Mouse (Mus musculus): Measurements from ENCODE around the gene Pou1f1.

Pou1f1 gene

GRCm38 (mm10) chr16:65520211-65520610 is at the start of gene Pou1f1:
Gene Pou1f1 (plus strand): TSS chr16:65520511.
- DNase-seq (ENCODE audit: low spot score in 2 of 2) = no peak

DNA sequence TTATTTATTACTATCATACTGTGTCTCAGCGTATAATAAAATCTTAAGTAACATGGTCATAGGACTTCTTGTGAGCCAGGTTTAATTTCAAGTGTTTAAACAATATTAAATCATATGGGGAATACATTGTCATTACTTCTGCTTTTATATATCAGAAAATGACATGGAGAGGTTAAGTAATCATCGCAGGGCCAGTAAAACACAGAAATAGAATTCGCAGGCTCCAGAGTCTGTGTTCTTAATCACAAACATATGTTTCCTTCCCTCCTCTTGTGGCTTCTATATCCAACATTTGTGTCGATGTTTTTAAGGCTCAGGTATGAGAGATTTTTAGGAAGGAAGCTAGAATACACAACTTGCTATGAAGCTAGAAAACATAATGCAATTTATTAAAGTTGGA is 49.7 kb upstream of the Pou1f1 start:
- no peak for DNase-seq (ENCODE audit: low spot score in 2 of 2)

DNA sequence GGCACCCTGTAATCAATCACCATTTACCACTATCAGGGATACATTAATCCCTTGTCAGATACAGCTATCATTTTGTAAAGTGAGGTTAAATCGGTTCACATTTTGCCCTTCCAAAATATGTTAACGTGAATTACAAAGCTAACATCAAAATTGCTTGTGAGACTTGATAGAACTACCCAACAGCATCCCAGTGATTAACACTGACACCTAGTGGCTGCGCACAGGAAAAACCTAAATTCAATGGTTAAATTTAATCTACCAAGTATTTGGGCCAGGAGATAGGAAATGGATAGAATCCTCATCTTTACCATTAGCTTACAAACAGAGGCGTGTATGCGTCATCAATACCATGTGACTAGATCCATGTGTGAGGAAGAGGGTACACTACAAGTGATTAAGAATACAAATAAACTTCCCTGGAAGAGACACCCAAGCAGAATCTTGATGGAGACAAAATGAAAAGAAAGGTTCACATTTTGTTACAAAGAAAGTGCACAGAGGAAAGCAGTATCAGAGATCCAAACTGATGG is 47.8 kb upstream of the Pou1f1 start:
- DNase-seq (ENCODE audit: low spot score in 2 of 2) = peak; percentile 7 to 20

GRCm38 (mm10) chr16:65485726-65486125 is 34.6 kb upstream of the Pou1f1 start:
- DNase-seq (ENCODE audit: low spot score in 2 of 2) = no peak

- DNase-seq (ENCODE audit: low spot score in 2 of 2) = no peak
Measured at GRCm38 (mm10) chr16:65496030-65496429, 24.3 kb upstream of the Pou1f1 start.

DNA sequence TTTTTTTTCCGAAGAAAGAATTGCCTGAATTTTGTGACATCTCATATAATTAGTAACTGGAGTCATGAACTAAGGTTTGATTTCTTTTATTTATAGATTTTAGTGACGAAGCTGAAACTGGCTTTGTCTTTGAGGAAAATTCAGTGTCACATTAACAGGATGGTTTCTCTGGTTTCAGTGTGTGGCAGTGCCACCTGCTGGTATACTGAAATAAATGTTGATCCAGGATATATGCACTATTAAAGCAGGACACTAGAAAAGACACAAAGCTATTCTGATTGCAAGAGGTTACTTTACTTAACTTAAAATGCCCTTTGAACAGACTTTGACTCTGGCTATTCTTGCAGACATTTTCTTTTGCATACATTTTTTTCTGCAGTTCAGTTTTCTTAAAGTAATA is 23.3 kb upstream of the Pou1f1 start:
- DNase-seq (ENCODE audit: low spot score in 2 of 2) = peak in 1 of 2 experiments; percentile 30

GRCm38 (mm10) chr16:65514223-65514622 is 6.1 kb upstream of the Pou1f1 start:
- DNase-seq (ENCODE audit: low spot score in 2 of 2) = no peak

DNA sequence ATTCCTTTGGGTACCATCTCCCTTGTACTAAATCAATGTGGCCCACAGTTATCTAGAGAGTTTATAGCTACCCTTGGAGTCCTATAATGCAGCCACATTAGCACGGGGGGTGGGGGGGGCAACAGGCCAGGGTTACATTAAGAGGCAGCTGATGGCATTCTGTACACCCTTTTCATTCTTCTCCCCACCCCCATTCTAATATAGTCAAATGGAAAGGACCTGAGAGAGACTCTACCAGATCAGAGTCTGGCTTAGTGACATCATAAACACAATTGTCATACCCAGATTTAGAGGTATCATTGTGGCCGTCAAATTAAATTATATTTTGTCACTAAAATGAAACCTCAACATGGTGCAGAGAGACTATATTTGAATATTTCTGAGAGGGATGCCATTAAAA is 5.7 kb downstream of the Pou1f1 start:
- no peak for DNase-seq (ENCODE audit: low spot score in 2 of 2)

DNA sequence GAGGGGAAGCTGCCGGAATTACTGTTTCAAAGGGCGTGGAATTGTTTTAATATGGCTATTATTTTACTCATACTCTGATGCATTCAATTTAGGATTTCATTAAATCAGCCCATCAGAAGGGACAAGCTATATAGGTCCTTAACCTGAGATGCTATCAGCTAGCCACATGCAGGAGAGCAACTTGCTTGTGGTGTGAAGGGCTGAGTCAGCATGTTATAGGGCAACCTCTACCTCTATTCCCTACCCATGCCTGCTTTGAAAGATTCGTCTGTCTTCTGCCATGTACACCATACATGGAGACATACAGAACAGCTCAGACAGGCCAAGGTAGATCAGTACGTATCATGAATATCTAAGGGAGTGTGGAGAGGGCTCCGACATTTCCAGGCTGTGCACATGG is 6.4 kb downstream of the Pou1f1 start:
- no peak for DNase-seq (ENCODE audit: low spot score in 2 of 2)

- no peak for DNase-seq (ENCODE audit: low spot score in 2 of 2)
Measured at GRCm38 (mm10) chr16:65529589-65529988, 9.3 kb downstream of the Pou1f1 start.

DNA sequence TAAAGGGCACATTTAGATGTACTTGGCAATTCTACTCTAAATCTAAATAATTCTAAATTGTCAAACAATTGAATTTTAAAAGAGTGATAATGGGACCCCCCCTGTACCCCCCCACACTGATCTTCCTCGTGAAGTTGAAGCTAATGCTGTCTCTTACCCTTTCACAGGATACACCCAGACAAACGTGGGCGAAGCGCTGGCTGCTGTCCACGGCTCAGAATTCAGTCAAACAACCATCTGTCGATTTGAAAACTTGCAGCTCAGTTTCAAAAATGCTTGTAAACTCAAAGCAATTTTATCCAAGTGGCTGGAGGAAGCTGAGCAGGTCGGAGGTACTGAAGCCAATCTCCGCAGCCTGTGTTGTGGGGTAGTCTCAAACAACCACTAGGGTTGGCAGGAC is 11.4 kb downstream of the Pou1f1 start:
- DNase-seq (ENCODE audit: low spot score in 2 of 2) = peak; percentile 44 to 51

GRCm38 (mm10) chr16:65533315-65533999 is 13.1 kb downstream of the Pou1f1 start:
- DNase-seq (ENCODE audit: low spot score in 2 of 2) = peak; percentile 29 to 40

DNA sequence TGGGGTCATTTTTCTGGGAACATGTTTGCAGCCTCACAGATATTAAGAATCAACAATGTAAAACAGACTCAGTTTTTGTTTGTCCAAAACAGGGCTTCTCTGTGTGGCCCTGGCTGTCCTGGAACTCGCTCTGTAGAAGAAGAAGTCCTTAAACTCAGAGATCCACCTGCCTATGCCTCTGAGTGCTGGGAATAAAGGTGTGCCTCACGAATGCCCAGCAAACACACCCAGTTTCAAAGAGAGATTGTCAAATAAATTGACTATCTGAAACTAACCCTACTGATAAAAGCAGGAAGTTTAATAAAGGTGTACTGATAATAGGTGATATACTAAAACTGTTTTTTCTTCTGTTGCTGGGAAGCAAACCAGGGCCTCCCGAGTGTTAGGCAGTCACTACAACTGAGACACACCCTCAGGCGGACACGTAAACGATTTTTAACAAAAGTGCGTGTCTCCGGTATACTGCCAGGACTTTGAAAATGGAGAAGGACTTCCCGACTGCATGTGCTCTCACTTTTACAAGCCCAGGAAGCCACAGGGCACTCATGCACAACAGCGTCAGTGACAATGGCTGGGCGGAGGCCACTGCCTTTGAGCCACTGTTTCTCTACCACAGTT is 23.5 kb downstream of the Pou1f1 start:
- no peak for DNase-seq (ENCODE audit: low spot score in 2 of 2)

DNA sequence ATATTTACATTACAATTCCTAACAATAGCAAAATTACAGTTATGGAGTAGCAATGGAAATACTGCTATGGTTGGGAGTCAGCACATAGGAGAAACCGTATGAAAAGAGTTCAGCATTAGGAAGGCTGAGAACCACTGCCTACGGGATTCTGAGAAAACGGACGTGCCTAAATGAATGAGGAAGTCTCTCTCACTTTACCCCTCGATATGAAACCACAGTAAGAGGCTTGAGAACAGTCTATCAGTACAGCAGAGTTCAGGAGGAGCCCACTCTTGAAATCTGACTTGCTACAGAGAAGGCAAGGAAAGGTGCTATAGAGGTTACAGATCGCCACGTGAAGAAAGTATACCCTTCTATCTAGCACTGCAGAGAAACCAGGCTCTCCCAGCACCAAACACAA is 28.6 kb downstream of the Pou1f1 start:
- no peak for DNase-seq (ENCODE audit: low spot score in 2 of 2)

DNA sequence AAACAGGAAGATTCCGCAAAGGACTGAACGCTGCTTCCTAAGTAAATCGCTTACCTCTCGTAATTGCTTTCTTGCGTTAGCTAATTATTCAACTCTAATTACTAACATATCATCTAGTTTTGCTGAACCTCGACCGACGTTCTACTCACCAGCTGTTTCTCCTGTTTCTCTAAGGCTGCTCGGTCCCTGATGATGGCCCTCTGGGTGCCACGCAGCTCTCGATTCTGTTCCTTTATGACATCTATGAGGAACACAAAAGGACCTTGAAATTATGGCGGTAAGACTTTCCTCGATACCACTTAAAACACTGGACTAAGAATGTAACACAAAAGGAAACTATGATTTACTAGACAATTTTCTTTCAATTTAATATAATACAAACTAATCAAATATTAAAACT is 30.5 kb downstream of the Pou1f1 start:
- no peak for DNase-seq (ENCODE audit: low spot score in 2 of 2)

GRCm38 (mm10) chr16:65554267-65554666 is 34.0 kb downstream of the Pou1f1 start:
- DNase-seq (ENCODE audit: low spot score in 2 of 2) = no peak

DNA sequence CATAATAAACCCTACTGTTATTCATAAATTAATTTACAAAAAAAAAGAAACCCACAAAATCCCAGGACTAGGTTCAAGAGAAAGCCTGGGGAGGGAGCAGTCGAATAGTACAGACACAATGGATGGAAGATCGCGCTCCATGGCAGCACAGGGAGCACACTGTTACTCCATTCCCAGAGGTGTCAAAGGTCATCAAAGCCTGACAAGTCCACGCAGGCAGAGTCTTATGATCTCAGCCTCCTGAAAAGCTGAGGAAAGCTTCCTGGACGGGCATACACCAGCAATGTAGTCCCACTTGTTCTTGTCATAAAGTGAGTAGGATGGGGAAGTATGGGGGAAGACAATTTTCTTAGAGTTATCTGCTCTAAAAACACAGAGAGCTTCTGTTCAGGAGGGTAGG is 37.1 kb downstream of the Pou1f1 start:
- DNase-seq (ENCODE audit: low spot score in 2 of 2) = no peak

DNA sequence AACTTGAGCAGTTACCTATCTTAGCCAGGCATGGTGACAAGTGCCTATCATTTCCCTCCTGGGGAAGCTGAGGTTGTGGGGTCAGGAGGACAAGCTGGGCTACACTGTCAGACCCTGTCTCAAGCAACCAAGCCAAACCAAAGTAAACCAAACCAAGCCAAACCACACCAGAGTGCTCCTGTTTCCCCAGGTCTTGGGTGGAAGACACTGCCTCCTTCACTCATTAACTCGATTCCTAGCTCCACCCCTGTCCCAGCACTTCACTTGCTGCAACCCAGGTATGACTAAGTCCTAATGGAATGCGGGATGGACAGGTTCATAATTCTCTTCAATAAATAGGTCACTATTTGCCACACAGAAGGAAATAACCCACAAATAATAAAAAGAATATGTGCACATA is 39.3 kb downstream of the Pou1f1 start:
- no peak for DNase-seq (ENCODE audit: low spot score in 2 of 2)

- DNase-seq (ENCODE audit: low spot score in 2 of 2) = no peak
Measured at GRCm38 (mm10) chr16:65560996-65561962, 41.0 kb downstream of the Pou1f1 start.

DNA sequence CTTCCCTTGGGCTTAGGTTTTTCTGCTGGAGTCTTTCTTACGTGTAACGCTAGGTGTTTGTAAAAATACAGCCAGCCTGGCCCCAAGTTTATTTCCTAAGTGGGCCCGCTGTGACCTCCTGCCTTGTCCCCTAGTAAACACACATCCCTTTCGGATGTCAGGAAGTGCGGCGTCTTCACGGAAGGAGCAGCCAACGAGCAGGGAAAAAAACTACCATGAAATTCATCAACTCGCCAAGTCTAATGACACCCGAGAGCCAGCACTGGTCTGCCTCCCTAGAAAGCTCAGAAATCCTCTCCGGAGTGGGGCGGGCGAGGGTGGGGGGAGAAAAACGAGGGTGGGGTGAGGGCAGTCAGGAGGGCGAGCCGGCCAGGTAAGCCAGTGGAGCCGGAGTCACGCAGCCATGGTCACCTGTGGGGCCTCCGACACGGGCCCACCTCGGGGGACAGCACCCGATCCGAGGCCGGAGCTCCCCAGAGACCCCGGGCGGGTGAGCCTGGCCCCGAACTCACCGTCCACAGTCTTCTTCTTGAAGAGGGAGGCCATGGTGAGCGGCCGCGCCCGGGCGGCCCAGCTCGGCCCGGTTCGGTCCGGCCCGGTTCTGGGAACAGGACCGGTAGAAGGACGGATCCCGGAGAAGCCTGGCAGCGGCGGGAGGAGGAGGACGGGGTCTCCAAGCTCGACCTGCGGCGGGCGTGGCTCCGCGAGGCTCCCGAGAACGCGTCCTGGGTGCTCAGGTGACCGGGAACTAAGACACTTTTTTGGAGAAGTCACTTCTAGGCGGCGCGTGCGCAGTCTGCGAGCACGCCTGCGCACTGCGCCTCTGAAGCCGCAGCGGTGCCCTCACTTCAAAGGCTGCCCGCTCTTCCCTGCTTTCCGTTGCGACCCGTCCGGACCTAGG is 41.9 kb downstream of the Pou1f1 start, which contains the start of gene Chmp2b:
Chmp2b (minus strand) TSS at position 764 of the 901 bp plus-strand sequence.
- peak; percentile 75 to 85 for DNase-seq (ENCODE audit: low spot score in 2 of 2)

DNA sequence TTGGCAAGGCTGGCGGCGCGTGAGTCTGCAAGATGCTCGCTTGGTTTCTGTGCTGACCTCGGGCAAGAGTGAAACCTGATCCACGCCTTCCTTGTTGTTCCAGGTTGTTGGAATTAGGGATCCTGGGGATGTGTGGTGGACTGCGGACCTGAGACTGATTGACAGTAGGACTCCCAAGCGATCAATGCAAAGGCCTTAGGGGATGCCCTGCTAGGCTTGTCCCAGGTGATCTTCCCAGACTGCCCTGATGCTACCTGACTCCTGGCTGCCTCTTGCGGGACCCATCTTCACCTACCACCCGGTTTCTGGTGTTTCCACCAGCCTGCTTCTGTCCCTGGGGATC is 42.5 kb downstream of the Pou1f1 start:
- no peak for DNase-seq (ENCODE audit: low spot score in 2 of 2)

Data from frontal cortex, postnatal 10 days (tissue).